Mouse (Mus musculus) MEL (cell line): Measurements from ENCODE around the gene Rpl28. TPM values are rescaled to one million over a fixed set of nuclear protein-coding genes. Genes with fewer than 3 reads are reported as not detected.
A peak's percentile ranks its signal among the peaks of the same experiment; 100 is the strongest.
"Not testable (repeated sequence)": the region's sequence is repeated elsewhere in the genome, so short reads cannot be mapped to it uniquely, and the experiment has no call there.

Experiments
- DNase-seq: peaks from one replicate; pipeline ENCODE4 v3.0.0; 2011; ENCODE audit warnings: low read depth, low spot score
- H3K27ac ChIP-seq: 2 replicates; pipeline ENCODE4 v1.5.1; 2012; ENCODE audit warnings: low read depth, mild to moderate bottlenecking, control low read depth, low read length, moderate library complexity; ENCODE audit not compliant: control insufficient read depth
- H3K27me3 ChIP-seq, 2 experiments: fragments of 150-350 bp in 1 of 2; sonication (generic) in 1 of 2; 2 replicates each; pipeline ENCODE4 v1.6.1; 2012; ENCODE audit warnings: low read length in 2 of 2, mild to moderate bottlenecking in 2 of 2, improper control_type of control experiment in 1 of 2, moderate library complexity in 1 of 2; ENCODE audit not compliant: insufficient read depth in 2 of 2, control insufficient read depth in 1 of 2
- H3K36me3 ChIP-seq, 2 experiments: 2 replicates each; pipeline ENCODE4 v1.6.1; 2012 to 2014; ENCODE audit warnings: low read length in 2 of 2, improper control_type of control experiment in 1 of 2, inconsistent platforms in 1 of 2, mild to moderate bottlenecking in 1 of 2; ENCODE audit not compliant: insufficient read depth in 2 of 2, control insufficient read depth in 1 of 2
- H3K4me1 ChIP-seq, 2 experiments: fragments of 150-350 bp in 1 of 2; sonication (generic) in 1 of 2; 2 replicates each; pipeline ENCODE4 v1.6.1; 2012; ENCODE audit warnings: low read length in 2 of 2, improper control_type of control experiment in 1 of 2, mild to moderate bottlenecking in 1 of 2; ENCODE audit not compliant: insufficient read depth in 2 of 2, control insufficient read depth in 1 of 2
- H3K4me3 ChIP-seq, 2 experiments: fragments of 150-350 bp in 1 of 2; sonication (generic) in 1 of 2; 2 replicates each; pipeline ENCODE4 v1.5.1; 2012; ENCODE audit warnings: low read depth in 2 of 2, low read length in 2 of 2, mild to moderate bottlenecking in 2 of 2, moderate library complexity in 2 of 2, control low read depth in 1 of 2, improper control_type of control experiment in 1 of 2; ENCODE audit not compliant: control insufficient read depth in 1 of 2, insufficient read depth in 1 of 2
- H3K79me2 ChIP-seq: 2 replicates; pipeline ENCODE4 v1.6.1; 2012; ENCODE audit warnings: mild to moderate bottlenecking, low read length, moderate library complexity; ENCODE audit not compliant: control insufficient read depth, poor library complexity, insufficient read depth
- H3K9ac ChIP-seq: 2 replicates; pipeline ENCODE4 v1.6.1; 2012; ENCODE audit warnings: low read depth, mild to moderate bottlenecking, control low read depth, low read length, moderate library complexity; ENCODE audit not compliant: control insufficient read depth, poor library complexity, severe bottlenecking
- H3K9me3 ChIP-seq: fragments of 150-350 bp; sonication (generic); replicated peaks from 2 replicates; pipeline ENCODE4 v1.6.1; 2012; ENCODE audit warnings: mild to moderate bottlenecking, low read length, improper control_type of control experiment, moderate library complexity; ENCODE audit not compliant: insufficient read depth
- CHD2 ChIP-seq: IDR thresholded peaks from 2 replicates; pipeline ENCODE4 v1.6.1; 2011; ENCODE audit warnings: low read length, improper control_type of control experiment
- CTCF ChIP-seq, 3 experiments: IDR thresholded peaks in 2 of 3; conservative IDR thresholded peaks in 1 of 3; 2 replicates each; pipeline ENCODE4 v1.5.1; 2011 to 2012; ENCODE audit warnings: low read length in 3 of 3, low read depth in 2 of 3, mild to moderate bottlenecking in 2 of 3, improper control_type of control experiment in 1 of 3, inconsistent platforms in 1 of 3, mixed read lengths in 1 of 3, moderate library complexity in 1 of 3; ENCODE audit not compliant: control insufficient read depth in 1 of 3, insufficient read depth in 1 of 3, poor library complexity in 1 of 3, severe bottlenecking in 1 of 3
- ELF1 ChIP-seq: IDR thresholded peaks from 2 replicates; pipeline ENCODE4 v1.6.1; 2014; ENCODE audit warnings: low read depth, mild to moderate bottlenecking, inconsistent platforms, low read length, improper control_type of control experiment, moderate library complexity
- MAX ChIP-seq: IDR thresholded peaks from 2 replicates; pipeline ENCODE4 v1.6.1; 2011; ENCODE audit warnings: low read length, improper control_type of control experiment
- MAZ ChIP-seq: IDR thresholded peaks from 2 replicates; pipeline ENCODE4 v1.6.1; 2012; ENCODE audit warnings: low read depth, mild to moderate bottlenecking, inconsistent platforms, low read length, improper control_type of control experiment
- MXI1 ChIP-seq: IDR thresholded peaks from 2 replicates; pipeline ENCODE4 v1.6.1; 2011; ENCODE audit warnings: mild to moderate bottlenecking, low read depth, low read length, improper control_type of control experiment
- MYB ChIP-seq: IDR thresholded peaks from 2 replicates; pipeline ENCODE4 v1.6.1; 2011; ENCODE audit warnings: mild to moderate bottlenecking, low read depth, low read length, improper control_type of control experiment
- MYC ChIP-seq: IDR thresholded peaks from 2 replicates; pipeline ENCODE4 v1.6.1; 2011; ENCODE audit warnings: low read depth, mild to moderate bottlenecking, low read length, improper control_type of control experiment, moderate library complexity
- POLR2A ChIP-seq, 2 experiments: IDR thresholded peaks; 2 replicates each; pipeline ENCODE4 v1.6.1; 2011 to 2012; ENCODE audit warnings: low read length in 2 of 2, mild to moderate bottlenecking in 2 of 2, control low read depth in 1 of 2, improper control_type of control experiment in 1 of 2, low read depth in 1 of 2, moderate library complexity in 1 of 2; ENCODE audit not compliant: control insufficient read depth in 1 of 2, insufficient read depth in 1 of 2, poor library complexity in 1 of 2
- RAD21 ChIP-seq: IDR thresholded peaks from 2 replicates; pipeline ENCODE4 v1.6.1; 2011; ENCODE audit warnings: mild to moderate bottlenecking, low read depth, low read length, improper control_type of control experiment
- UBTF ChIP-seq: IDR thresholded peaks from 2 replicates; pipeline ENCODE4 v1.6.1; 2012; ENCODE audit warnings: low read depth, mild to moderate bottlenecking, inconsistent platforms, low read length, improper control_type of control experiment, moderate library complexity, borderline replicate concordance; ENCODE audit not compliant: insufficient read depth
- USF2 ChIP-seq, 2 experiments: IDR thresholded peaks; 2 replicates each; pipeline ENCODE4 v1.6.1; 2011 to 2012; ENCODE audit warnings: improper control_type of control experiment in 2 of 2, low read length in 2 of 2, borderline replicate concordance in 1 of 2, inconsistent platforms in 1 of 2, low read depth in 1 of 2, mild to moderate bottlenecking in 1 of 2; ENCODE audit not compliant: insufficient read depth in 1 of 2
- ZKSCAN1 ChIP-seq: IDR thresholded peaks from 2 replicates; pipeline ENCODE4 v1.6.1; 2012; ENCODE audit warnings: low read depth, mild to moderate bottlenecking, inconsistent platforms, low read length, improper control_type of control experiment, moderate library complexity
- ZMIZ1 ChIP-seq: IDR thresholded peaks from 2 replicates; pipeline ENCODE4 v1.6.1; 2012; ENCODE audit warnings: low read depth, mild to moderate bottlenecking, inconsistent platforms, low read length, improper control_type of control experiment, moderate library complexity
- polyA plus RNA-seq, 2 experiments: library from polyadenylated mRNA; stranded (reverse) in 1 of 2; unstranded in 1 of 2; fragments of >175 nt in 1 of 2; fragments of >200 nt in 1 of 2; gene quantifications; 2 replicates each; pipeline versions ENCODE4 v1.2.1 to v1.2.4; 2012; ENCODE audit warnings: low replicate concordance in 2 of 2, low read depth in 1 of 2; ENCODE audit not compliant: insufficient read length in 2 of 2, insufficient read depth in 1 of 2, missing spikeins in 1 of 2
- total RNA-seq: library from RNA; depleted of rRNA; stranded (reverse); fragments of 300-350 nt; gene quantifications from 2 replicates; pipeline ENCODE4 v1.2.3, GENCODE M21; 2012

The Rpl28 gene
- total and polyA plus RNA-seq, 3 experiments, result 1,000 to 9,991 (median 2,264) TPM

DNA sequence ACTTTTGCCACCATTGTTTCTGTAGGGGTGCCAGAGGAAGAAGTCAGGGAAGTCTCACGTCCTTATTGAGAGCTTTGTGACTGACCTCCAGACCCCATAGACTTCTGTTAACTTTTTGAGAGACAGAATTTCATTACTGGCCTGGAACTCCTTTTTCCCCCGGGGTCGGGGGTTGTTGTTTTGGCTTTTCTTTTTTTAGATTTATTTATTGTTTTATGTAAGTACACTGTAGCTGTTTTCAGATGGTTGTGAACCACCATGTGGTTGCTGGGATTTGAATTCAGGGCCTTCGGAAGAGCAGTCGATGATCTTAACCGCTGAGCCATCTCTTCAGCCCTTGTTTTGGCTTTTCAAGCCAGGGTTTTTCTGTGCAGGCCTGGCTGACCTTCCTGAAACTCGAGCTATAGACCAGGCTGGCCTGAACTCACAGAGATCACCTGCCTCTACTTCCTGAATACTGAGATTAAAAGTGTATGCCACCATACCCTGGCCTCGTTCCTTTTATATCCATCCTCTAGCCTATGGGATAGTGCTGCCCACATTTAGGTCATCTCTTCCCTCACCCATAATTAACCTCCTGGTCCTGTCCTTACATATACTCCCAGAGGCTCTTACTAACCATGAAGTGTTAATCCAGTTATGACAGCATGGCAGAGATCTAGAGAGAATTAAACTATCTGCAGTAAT lies 20.6 kb downstream of the Rpl28 start:
- Histone ChIP-seq H3K4me1 (peaks cover 3 to 14% of the 10 kb centered on the region in 2 experiments), H3K4me3 (peak overlapping the region; percentile 62 to 66), H3K9me3 (no peaks in the 10 kb centered on the region), H3K79me2 (peaks cover 27% of the 10 kb centered on the region), H3K27me3 (no peaks in the 10 kb centered on the region), H3K9ac (peak overlapping the region; percentile 69), H3K27ac (peak overlapping the region; percentile 78), H3K36me3 (peaks cover 16 to 21% of the 10 kb centered on the region in 2 experiments)
- no peak for TF ChIP-seq ELF1
- TF ChIP-seq ZMIZ1, result peak; percentile 46; the same call in 1 of the 2 replicates
- no peak for TF ChIP-seq MXI1
- no peak for TF ChIP-seq MYB
- no peak for TF ChIP-seq CHD2
- TF ChIP-seq MAX, result peak; percentile 28; the same call in 1 of the 2 replicates
- peak; percentile 38 for DNase-seq

DNA sequence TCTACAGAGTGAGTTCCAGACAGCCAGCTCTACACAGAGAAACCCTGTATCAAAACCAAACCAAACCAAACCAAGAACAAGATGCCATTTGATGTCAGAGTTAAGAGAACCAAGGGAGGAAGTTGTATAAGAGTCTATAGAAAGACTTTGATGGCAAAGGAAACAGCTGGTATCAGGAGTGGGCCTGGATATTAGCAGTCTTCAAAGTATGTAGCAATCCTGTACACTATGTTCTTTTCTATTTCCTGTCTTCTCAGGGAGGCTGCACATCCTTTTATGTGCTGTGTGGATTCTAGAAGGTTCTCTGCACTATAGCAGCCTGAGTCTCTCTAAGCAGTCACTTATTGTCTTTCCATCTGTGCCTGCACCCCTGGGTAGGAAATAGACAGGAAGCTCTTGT lies 23.9 kb downstream of the Rpl28 start:
- peaks cover under 1 to 7% of the 10 kb centered on the region in 2 experiments; a peak in 3 of 4 replicates for H3K27me3 ChIP-seq
- H3K4me3 ChIP-seq, result no peak overlapping the region
- TF ChIP-seq POLR2A (IDR thresholded peaks at IDR 0.05; ENCODE audit: control insufficient read depth in 1 of 2, insufficient read depth in 1 of 2, low read depth in 1 of 2, low read length in 2 of 2, poor library complexity in 1 of 2) (no peak), UBTF (no peak), ZKSCAN1 (no peak), RAD21 (no peak), MYC (no peak), USF2 (IDR thresholded peaks at IDR 0.05; ENCODE audit: borderline replicate concordance in 1 of 2, insufficient read depth in 1 of 2, low read depth in 1 of 2, low read length in 2 of 2) (no peak), CTCF (IDR thresholded peaks at IDR 0.05 in 2 of 3, conservative IDR thresholded peaks at IDR 0.05 in 1 of 3; ENCODE audit: control insufficient read depth in 1 of 3, insufficient read depth in 1 of 3, low read depth in 2 of 3, low read length in 3 of 3, poor library complexity in 1 of 3, severe bottlenecking in 1 of 3) (no peak), MAZ (no peak)
- TF ChIP-seq, all 39 proteins: peak for 0
- H3K4me1 ChIP-seq, result peaks cover 0 to 2% of the 10 kb centered on the region in 2 experiments; a peak in 1 of 4 replicates
- H3K27ac ChIP-seq, result no peak overlapping the region
- H3K79me2 ChIP-seq, result peaks cover 8% of the 10 kb centered on the region
- no peak overlapping the region for H3K9ac ChIP-seq
- H3K36me3 ChIP-seq, result no peaks in the 10 kb centered on the region; a peak in 1 of 4 replicates
- H3K9me3 ChIP-seq, result no peaks in the 10 kb centered on the region
- DNase-seq, result no peak

DNA sequence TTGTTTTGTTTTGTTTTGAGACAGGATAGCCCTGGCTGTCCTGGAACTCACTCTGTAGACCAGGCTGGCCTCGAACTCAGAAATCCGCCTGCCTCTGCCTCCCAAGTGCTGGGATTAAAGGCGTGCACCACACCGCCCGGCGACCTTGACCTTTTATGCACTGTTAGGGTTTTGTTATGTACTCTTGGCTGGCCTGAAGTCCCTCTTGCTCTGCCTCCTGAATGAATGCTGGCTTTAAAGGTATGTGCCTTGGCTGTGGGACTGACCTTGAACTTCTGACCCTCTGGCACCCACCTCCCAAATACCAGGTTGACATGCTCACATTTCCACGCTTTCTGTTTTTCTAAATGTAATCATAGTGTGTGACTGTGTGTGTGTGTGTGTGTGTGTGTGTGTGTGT lies 28.3 kb downstream of the Rpl28 start:
- H3K4me1 ChIP-seq, H3K4me3 ChIP-seq, H3K9ac ChIP-seq, DNase-seq, H3K36me3 ChIP-seq, H3K79me2 ChIP-seq, H3K27ac ChIP-seq, H3K9me3 ChIP-seq: not testable (repeated sequence)
- peaks cover 4 to 13% of the 10 kb centered on the region in 2 experiments; a peak in 3 of 4 replicates for H3K27me3 ChIP-seq
